Mouse (Mus musculus) E14TG2a.4 (cell line): ENCODE results near the gene Celf2.

Experiments
- H3K27me3 ChIP-seq: 2 replicates; pipeline ENCODE4 v1.6.1; 2014; ENCODE audit warnings: low read length, control low read depth; ENCODE audit not compliant: insufficient read depth
- H3K36me3 ChIP-seq: 2 replicates; pipeline ENCODE4 v1.6.1; 2014; ENCODE audit warnings: low read length, control low read depth; ENCODE audit not compliant: insufficient read depth
- H3K4me1 ChIP-seq: replicated peaks from 2 replicates; pipeline ENCODE4 v1.6.1; 2014; ENCODE audit warnings: low read depth, low read length, control low read depth
- H3K4me3 ChIP-seq: replicated peaks from 2 replicates; pipeline ENCODE4 v1.5.1; 2014; ENCODE audit warnings: mild to moderate bottlenecking, low read length
- H3K9me3 ChIP-seq: 2 replicates; pipeline ENCODE4 v1.6.1; 2014; ENCODE audit warnings: low read length, control low read depth
- CTCF ChIP-seq: conservative IDR thresholded peaks from 2 replicates; pipeline ENCODE4 v1.5.1; 2014; ENCODE audit warnings: low read length
- NANOG ChIP-seq: IDR thresholded peaks from 2 replicates; pipeline ENCODE4 v1.6.1; 2014; ENCODE audit warnings: borderline replicate concordance, low read length, mixed read lengths
- POU5F1 ChIP-seq: IDR thresholded peaks from 2 replicates; pipeline ENCODE4 v1.6.1; 2014; ENCODE audit warnings: low read length, borderline replicate concordance

The Celf2 gene

DNA sequence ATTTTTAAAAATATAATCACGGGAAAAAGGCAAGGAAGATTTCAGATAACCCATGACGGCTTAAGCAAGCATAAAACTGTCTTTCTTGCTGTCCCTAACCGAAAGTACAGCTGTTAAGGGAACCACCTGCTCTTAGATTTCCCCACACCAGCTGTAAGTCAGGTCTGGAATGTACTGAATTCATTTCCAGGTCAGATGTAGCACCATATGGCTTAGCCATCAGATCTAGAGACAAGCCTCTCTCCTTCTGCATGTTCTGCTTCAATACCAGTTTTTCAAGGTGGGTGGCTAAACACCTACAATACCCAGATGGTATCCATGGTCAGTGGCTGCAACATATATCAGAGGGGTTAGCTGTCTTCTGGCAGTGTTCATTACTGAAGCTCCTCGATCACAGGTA lies 841.8 kb downstream of the Celf2 start:
- no peak overlapping the region for H3K4me3 ChIP-seq
- H3K36me3 ChIP-seq, result no peaks in the 10 kb centered on the region
- no peaks in the 10 kb centered on the region for H3K4me1 ChIP-seq
- H3K9me3 ChIP-seq, result no peaks in the 10 kb centered on the region
- no peaks in the 10 kb centered on the region for H3K27me3 ChIP-seq
- TF ChIP-seq CTCF (no peak), POU5F1 (no peak), NANOG (no peak)

DNA sequence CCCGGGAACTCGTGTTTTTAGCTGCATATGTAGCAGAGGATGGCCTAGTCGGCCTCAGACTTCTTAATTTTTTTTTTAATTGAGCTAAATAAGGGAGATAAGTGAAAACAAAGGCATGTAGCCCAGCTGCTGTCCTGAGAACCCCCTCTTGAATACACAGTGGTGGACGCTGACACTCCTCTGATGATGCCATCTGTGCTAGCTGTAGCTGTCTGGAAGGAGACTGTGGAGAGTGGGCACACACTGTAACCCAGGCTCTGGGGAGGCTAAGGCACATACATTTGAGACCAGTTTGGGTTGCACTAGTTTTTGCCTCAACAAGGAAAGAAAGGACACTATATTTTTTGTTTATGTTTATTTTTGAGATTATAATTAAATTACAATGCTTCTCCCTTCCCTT lies 849.5 kb downstream of the Celf2 start:
- TF ChIP-seq POU5F1, result no peak
- TF ChIP-seq NANOG, result no peak
- TF ChIP-seq CTCF, result no peak
- Histone ChIP-seq H3K36me3 (no peaks in the 10 kb centered on the region), H3K27me3 (no peaks in the 10 kb centered on the region), H3K4me1 (no peaks in the 10 kb centered on the region), H3K4me3 (no peak overlapping the region), H3K9me3 (no peaks in the 10 kb centered on the region)

DNA sequence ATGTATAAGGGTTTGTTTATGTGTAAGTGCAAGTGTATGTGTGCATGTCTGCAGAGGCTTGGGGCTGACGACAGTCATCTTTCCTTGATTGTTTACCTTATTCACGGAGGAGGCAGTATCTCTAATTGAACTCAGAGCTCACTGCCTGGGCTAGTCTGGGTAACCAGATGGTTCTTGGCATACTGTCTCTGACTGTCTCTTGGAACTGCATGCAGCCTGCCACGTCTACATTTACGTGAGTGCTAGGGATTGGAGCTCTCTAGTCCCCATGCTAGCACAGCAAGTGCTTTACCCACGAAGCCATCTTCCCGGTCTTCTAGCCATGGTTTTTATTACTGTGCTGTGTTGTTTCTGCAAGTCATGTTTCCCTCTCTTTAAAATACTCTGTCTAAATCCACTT lies 855.6 kb downstream of the Celf2 start:
- Histone ChIP-seq H3K4me3 (no peak overlapping the region), H3K27me3 (no peaks in the 10 kb centered on the region), H3K36me3 (no peaks in the 10 kb centered on the region), H3K4me1 (no peaks in the 10 kb centered on the region), H3K9me3 (no peaks in the 10 kb centered on the region)
- TF ChIP-seq NANOG (no peak), CTCF (no peak), POU5F1 (no peak)

DNA sequence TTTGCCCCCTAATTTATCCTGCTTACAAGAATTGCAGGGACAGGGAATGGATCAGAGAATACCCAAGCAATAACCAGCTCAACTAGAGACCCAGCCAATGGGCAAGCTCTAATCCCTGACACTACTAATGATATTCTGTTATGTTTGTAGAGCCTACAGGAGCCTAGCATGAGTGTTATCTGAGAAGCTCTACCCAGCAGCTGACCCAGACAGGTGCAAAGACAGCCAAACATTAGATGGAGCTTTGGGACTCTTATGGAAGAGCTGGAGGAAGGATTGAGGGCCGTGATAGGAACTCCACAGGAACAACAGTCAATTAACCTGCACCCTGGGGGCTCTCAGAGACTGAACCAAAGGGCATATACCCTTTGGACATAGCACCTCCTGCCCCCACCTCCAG lies 857.7 kb downstream of the Celf2 start:
- H3K4me3 ChIP-seq, result no peak overlapping the region
- TF ChIP-seq POU5F1 (no peak), NANOG (no peak), CTCF (no peak)
- H3K27me3 ChIP-seq, result no peaks in the 10 kb centered on the region

DNA sequence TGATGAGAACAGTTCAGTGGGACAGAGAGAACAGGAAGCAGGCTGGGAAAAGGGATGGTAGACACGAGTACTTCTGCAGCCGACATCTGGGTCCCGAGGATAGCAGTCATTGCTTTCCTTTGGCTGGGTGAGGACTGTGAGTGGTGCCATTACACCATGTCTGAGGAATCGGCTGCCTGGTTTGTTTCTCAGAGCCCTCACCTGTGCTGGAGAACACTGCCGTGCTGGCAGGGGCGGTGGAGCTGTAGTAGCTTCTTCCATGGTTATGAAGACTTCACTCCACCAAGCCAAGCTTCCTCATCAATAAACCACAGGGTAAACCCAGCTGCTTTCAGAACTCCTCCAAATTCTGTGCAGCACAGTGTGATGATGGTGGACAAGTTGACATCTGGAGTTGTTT lies 860.5 kb downstream of the Celf2 start:
- Histone ChIP-seq H3K36me3 (no peaks in the 10 kb centered on the region), H3K27me3 (no peaks in the 10 kb centered on the region), H3K4me1 (no peaks in the 10 kb centered on the region), H3K4me3 (no peak overlapping the region), H3K9me3 (no peaks in the 10 kb centered on the region)
- no peak for TF ChIP-seq CTCF
- TF ChIP-seq NANOG, result no peak
- TF ChIP-seq POU5F1, result no peak

More for the DNA sequence above, 857.7 kb downstream of the Celf2 start:
- H3K36me3 ChIP-seq, result no peaks in the 10 kb centered on the region
- H3K9me3 ChIP-seq, result no peaks in the 10 kb centered on the region
- H3K4me1 ChIP-seq, result no peaks in the 10 kb centered on the region

DNA sequence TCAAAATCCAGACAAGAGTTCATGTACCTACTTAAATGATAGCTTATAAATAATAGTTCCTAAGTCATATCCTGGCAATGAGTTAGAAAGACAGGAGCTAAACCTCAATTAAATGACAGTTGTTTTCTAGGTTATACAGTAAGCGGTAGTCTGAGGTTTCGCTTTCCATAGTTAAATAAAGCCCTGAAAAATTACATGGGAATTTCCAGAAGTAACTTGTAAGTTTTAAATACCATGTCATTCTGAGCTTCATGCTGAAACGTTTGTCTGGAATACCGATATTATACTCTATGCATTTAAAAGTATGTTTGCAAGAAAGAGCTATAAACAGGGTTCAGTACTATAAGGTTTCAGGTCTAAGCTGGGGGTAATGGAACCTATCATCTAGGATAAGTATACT lies 862.3 kb downstream of the Celf2 start:
- no peaks in the 10 kb centered on the region for H3K36me3 ChIP-seq
- TF ChIP-seq POU5F1 (no peak), NANOG (no peak), CTCF (no peak)
- H3K27me3 ChIP-seq, result no peaks in the 10 kb centered on the region
- H3K4me1 ChIP-seq, result no peaks in the 10 kb centered on the region
- no peaks in the 10 kb centered on the region for H3K9me3 ChIP-seq
- no peak overlapping the region for H3K4me3 ChIP-seq

- Histone ChIP-seq H3K27me3 (no peaks in the 10 kb centered on the region), H3K4me1 (no peaks in the 10 kb centered on the region), H3K36me3 (no peaks in the 10 kb centered on the region), H3K4me3 (no peak overlapping the region), H3K9me3 (no peaks in the 10 kb centered on the region)
- TF ChIP-seq NANOG (no peak), POU5F1 (no peak), CTCF (no peak)
Observed at GRCm38 (mm10) chr2:6646325-6646724, 863.0 kb downstream of the Celf2 start.

DNA sequence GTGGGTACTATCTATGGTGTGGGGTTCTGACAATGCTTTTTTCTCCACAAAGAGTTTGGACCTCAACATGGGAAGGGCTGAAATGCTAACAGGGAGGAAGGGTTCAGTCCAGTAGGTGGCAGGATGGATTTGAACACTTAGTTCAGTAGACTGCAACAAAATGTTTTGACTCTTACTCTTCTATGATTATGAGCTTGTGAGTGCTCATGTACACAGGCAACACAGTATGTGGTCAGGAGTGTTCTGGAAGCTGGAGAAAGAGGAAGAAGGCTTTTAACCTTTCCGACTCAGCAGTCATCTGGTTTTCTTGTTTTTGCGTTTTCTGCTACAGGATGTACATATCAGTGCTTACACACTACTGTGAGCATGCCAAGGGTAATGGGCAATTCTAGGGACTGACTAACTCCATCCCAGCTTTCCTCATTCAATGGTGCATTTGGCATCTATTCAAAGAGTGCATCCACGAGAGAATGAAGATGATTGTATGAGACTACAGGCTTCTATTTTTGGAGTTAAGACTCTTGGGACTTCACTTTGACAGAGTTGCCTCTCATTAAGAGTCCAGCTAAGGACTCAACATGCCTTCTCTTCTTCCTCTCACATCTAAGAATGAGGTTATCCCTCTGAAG lies 867.0 kb downstream of the Celf2 start:
- TF ChIP-seq NANOG (no peak), POU5F1 (no peak), CTCF (no peak)
- Histone ChIP-seq H3K9me3 (no peaks in the 10 kb centered on the region), H3K36me3 (no peaks in the 10 kb centered on the region), H3K4me1 (no peaks in the 10 kb centered on the region), H3K4me3 (no peak overlapping the region), H3K27me3 (no peaks in the 10 kb centered on the region)

DNA sequence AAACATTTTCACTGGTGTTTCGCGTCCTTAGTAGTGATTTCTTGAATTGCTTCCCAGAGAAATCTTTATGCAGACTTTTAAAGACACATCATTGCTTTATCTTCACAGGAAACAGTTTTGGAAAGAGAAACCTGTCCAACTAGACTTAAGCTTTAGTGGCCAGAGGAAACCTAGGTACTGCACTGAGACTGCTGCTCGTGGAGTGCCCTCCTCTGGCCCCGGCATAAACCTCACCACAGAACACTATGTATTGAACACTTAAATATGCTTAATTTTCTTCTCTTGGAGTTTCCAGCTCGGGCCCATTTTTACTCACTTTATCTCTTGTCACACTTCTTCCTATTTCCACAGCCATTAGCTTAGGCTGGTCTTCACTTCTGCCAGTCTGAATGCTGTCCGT lies 870.0 kb downstream of the Celf2 start:
- H3K9me3 ChIP-seq, result no peaks in the 10 kb centered on the region
- no peak overlapping the region for H3K4me3 ChIP-seq
- no peaks in the 10 kb centered on the region for H3K36me3 ChIP-seq
- no peaks in the 10 kb centered on the region for H3K4me1 ChIP-seq
- no peaks in the 10 kb centered on the region for H3K27me3 ChIP-seq
- TF ChIP-seq CTCF (no peak), POU5F1 (no peak), NANOG (no peak)

DNA sequence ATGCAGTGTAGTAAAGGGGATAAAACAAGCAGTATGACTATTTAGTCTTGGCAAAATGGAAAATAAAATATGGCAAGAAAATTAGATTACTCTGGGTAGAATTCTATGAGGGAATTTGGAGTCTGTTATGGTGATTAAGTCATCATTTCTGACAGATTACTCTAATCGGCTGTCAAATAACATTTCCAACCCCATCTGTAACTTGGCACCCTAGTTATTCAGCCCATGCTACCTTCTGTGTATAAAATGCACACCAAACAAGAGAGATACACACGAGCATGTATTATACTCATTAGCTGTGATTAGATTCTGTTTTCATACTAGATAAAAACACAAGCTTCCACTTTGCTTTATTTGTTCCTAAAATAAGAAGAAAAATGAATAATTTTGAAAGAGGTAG lies 872.2 kb downstream of the Celf2 start:
- Histone ChIP-seq H3K9me3 (no peaks in the 10 kb centered on the region), H3K27me3 (no peaks in the 10 kb centered on the region), H3K4me3 (no peak overlapping the region), H3K36me3 (no peaks in the 10 kb centered on the region), H3K4me1 (no peaks in the 10 kb centered on the region)
- TF ChIP-seq POU5F1, result no peak
